Mouse (Mus musculus) cerebellum, adult 11-12 months (tissue): Measurements from ENCODE around the gene Zfpm1.

Experiments
- DNase-seq: peaks from one replicate; pipeline ENCODE4 v3.0.0; 2022

Gene Zfpm1

GRCm38 (mm10) chr8:122329553-122330239 lies 47.8 kb downstream of the Zfpm1 start:
- DNase-seq = no peak

GRCm38 (mm10) chr8:122330446-122331133 lies 48.6 kb downstream of the Zfpm1 start:
- DNase-seq = no peak

DNA sequence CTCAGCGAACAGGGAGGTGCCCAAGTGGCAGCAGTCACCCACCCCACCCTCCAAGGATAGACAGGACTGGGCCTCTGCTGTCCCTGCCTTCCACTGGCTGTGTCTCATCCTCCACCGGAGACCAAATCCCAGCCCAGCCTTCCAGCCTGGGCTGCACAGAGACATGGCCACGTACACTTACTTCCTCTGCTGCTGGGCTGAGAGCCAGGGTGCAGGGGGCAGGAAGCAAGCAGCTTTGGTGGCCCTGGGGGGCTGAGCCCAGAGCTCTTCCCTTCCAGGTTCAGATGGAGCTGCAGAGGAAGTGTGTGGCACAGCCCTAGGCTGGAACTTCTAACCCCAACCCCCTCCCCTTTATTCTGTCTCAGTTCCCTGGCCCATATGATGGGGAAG lies 49.2 kb downstream of the Zfpm1 start:
- DNase-seq = no peak

- peak; percentile 77 for DNase-seq
Observed at GRCm38 (mm10) chr8:122332753-122333506, 51.0 kb downstream of the Zfpm1 start.

DNA sequence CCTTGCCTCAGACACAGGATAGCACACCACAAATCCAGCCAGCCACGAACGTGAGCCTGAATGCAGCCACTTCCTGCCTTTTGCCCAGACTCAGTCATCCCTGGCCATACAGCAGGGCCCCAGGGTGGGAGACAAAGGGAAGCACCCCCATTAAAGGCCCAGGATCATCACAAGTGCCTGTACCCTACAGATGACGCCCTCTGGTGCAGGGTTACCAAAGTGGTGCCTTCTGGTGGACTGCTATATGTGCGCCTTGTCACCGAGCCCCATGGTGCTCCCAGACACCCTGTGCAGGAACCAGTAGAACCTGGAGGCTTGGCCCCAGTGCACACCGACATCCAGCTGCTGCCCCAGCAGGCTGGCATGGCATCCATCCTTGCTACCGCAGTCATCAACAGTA lies 51.6 kb downstream of the Zfpm1 start:
- DNase-seq = no peak

DNA sequence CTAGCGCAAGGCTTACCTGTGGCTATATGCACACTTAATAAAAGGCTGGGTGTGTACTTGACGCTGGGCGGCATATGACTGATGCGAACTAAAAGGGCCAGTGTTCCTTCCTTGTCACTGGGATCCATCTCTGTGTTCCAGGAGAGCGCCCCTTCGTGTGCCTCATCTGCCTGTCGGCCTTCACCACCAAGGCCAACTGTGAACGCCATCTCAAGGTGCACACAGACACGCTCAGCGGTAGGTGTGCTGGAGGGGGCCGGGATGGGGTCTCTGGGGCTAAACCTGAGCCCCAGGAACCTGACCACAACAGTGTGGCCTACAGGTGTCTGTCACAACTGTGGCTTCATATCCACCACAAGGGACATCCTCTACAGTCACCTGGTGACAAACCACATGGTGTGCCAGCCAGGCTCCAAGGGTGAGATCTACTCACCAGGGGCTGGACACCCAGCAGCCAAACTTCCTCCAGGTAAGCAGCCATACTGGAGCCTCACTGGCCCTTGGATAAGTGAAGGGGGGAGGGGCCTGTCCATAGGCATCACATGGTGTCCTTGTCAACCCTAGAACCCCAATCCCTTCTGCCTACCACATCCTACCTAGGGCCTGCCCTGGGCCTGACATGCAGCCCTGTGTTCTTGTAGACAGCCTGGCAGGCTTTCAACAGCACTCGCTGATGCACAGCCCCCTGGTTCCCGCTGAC lies 53.0 kb downstream of the Zfpm1 start:
- no peak for DNase-seq

- DNase-seq = no peak
Observed at GRCm38 (mm10) chr8:122335638-122336250, 53.8 kb downstream of the Zfpm1 start.

DNA sequence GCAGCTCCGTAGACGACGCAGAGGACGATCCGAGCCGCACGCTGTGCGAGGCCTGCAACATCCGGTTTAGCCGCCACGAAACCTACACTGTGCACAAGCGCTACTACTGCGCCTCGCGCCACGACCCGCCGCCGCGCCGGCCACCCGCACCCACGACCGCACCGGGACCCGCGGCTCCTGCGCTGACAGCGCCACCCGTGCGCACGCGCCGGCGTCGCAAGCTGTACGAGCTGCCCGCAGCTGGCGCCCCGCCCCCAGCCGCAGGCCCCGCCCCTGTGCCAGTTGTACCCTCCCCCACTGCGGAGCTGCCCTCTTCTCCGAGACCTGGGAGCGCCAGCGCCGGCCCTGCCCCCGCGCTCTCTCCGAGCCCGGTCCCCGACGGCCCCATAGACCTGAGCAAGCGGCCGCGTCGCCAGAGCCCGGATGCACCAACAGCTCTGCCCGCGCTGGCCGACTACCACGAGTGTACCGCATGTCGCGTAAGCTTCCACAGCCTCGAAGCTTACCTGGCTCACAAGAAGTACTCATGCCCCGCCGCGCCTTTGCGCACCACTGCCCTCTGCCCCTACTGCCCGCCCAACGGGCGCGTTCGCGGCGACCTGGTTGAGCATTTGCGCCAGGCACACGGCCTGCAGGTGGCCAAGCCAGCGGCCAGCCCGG lies 54.4 kb downstream of the Zfpm1 start:
- DNase-seq = no peak

DNA sequence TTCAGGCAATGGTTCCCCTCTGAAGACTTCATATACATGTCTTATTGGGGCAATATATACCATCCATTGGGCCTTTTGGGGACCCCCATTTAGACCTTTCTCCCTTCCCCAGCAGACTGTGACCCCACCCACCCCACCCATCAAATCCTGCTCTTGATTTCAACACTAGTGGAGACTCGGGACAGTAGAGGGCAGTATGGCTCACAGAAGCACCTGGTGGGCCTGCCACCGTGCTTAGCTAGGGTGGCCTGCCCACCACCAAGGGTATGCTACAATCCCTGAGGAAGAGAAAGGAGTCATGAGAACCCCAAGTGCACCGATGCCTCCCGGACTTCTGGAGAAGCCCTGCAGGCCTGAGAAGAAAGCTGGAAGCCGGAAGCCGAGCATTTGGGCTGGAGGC lies 56.9 kb downstream of the Zfpm1 start:
- DNase-seq = no peak

DNA sequence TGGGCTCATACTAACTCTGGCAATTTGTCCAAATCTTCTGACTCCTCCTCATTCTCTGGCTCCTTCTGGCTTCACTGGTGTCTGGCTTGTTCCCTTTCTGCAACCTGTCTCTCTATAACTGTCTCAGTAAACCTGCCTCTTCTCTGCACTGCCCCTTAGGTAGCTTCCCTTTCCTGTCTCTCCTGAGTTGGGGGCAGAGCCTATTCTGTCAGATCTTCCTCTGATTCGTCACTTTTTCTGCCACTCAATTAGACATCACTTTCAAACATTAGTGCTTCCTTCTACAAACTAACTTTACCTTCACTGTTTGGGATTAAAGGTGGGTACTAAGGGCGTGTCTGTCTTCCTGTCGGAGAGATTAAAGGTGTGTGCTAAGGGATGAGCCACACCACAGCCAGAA lies 58.8 kb downstream of the Zfpm1 start:
- no peak for DNase-seq

DNA sequence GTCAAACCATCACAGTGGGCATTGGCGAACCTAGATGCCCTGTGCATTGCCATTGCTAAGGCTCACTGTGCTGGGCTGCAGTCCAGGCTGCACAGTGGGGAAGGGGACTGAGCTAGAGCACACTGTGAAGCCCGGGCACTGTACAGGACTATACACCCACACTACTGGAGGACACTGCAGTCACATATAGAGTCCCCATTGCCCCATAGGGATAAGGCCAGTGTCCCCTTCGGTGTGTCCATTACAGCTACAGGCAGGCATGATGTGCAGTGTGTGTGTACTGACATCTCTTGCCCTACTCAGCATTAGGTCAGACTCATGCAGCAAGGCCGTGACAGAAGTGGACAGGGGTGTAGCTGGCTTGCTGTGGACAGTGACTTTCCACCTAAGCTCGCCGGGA lies 59.8 kb downstream of the Zfpm1 start:
- DNase-seq = no peak

DNA sequence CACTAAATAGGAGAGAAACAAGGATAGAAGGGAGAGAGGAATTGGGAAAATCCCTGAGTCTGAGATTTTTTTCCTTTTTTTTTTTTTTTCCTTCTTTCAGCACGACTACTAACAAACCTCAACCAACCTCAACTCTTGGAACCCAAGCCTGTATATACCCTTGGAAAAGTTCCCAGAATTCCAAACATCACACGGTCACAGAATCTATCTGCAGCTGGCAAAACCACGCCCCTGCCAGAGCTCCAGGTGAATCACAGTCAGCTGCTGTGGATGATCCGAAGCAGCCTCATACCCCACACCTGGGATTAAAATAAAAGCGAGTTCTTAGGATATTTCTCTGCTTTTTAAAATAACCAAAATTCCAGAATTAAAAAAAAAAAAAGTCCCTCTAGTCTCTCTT lies 60.4 kb downstream of the Zfpm1 start:
- DNase-seq = no peak

- no peak for DNase-seq
Observed at GRCm38 (mm10) chr8:122342806-122343209, 60.9 kb downstream of the Zfpm1 start.

GRCm38 (mm10) chr8:122343341-122343740 lies 61.4 kb downstream of the Zfpm1 start:
- DNase-seq = no peak

DNA sequence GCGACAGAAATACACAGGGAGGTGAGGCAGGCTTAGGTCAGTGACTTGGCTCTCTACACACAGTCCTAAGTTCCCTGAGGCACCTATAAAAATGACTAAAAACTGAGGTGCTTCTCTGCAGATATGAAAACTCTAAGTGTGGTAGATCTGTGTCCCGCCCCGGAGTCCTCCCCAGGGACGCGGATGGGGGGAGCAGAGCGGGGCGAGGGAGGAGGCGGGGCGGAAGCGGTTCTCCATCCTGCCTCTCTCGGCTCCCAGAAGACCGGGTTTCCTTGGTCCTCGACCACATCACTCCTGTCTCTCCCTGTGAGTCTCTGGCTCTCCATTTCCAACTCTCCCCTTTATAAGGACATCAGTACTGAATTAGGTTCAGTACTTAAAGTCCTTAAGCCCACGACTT lies 61.8 kb downstream of the Zfpm1 start:
- DNase-seq = peak; percentile 62

DNA sequence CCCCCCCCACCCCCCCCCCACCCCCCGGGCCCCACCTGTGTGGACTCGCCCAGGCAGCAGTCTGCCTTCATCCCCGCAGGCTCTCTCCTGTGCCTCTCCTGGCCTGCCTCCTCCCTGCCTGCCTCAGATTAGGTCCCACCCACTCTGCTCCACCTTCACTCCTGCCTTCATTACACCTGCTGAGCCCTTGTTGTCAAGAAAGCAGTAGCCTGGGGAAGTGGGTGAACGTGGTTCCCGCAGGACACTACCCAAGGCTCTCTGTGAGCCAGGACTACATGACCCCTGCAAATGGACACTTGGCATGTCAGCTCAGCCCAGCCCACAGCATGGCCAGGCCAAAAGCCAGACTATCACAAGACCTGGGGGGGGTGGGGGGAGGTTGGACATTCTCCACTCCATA lies 62.3 kb downstream of the Zfpm1 start:
- peak; percentile 55 for DNase-seq

DNA sequence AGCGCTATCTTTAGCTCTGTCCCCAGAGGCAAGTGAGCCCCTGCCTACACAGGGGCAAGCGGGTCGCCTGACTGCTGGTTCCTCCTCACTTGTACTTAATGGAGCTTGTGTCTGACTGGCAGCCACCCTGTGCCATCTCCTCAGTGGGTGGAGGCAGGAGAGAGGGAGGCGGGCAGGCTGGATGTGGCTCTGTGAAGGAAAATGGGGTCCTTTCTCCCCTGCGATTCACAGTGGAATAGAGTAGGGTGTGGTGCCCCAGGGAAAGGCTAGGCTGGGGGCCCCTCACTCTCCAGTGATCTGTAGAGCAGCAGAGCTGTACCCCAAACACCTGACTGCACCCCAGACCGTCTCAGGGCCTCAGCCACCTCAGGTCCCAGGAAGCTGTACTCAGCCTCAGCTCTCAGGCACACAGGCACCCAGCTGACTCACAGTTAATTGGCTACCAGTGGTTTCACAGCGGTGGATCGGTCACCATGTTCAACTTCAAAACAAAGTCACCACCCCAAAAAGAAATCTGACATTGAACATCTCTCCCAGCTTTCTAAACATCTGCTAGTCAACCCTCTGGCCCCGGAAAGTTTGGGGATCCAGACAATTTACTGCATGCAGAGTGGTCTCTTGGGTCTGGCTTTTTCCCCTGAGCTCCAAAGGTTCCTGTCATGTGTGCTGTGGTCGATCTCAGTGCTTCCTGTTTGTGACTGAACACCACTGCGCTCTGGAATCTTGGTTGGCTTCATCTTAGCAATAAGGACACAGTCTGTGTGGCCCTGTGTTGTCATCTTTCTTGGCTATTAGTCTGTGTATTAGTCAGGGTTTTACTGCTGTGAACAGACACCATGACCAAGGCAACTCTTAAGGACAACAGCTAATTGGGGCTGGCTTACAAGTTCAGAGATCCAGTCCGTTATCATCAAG lies 63.5 kb downstream of the Zfpm1 start:
- DNase-seq = no peak

- peak; percentile 93 for DNase-seq
Observed at GRCm38 (mm10) chr8:122347811-122348552, 66.0 kb downstream of the Zfpm1 start.

GRCm38 (mm10) chr8:122349357-122350297 lies 67.7 kb downstream of the Zfpm1 start:
- no peak for DNase-seq
